Mouse (Mus musculus): ENCODE data around the gene Cinp.
"Not testable (repeated sequence)": the region's sequence is repeated elsewhere in the genome, so short reads cannot be mapped to it uniquely, and the experiment has no call there.

Gene Cinp

GRCm38 (mm10) chr12:110860293-110860692 is 28.7 kb downstream of the Cinp start:
- DNase-seq (ENCODE audit: low spot score) = no peak

GRCm38 (mm10) chr12:110858681-110859080 is 30.3 kb downstream of the Cinp start:
- not testable (repeated sequence) for DNase-seq (ENCODE audit: low spot score)

GRCm38 (mm10) chr12:110857196-110857595 is 31.7 kb downstream of the Cinp start:
- DNase-seq (ENCODE audit: low spot score) = no peak

GRCm38 (mm10) chr12:110854786-110855737 is 33.9 kb downstream of the Cinp start:
- no peak for DNase-seq (ENCODE audit: low spot score)

DNA sequence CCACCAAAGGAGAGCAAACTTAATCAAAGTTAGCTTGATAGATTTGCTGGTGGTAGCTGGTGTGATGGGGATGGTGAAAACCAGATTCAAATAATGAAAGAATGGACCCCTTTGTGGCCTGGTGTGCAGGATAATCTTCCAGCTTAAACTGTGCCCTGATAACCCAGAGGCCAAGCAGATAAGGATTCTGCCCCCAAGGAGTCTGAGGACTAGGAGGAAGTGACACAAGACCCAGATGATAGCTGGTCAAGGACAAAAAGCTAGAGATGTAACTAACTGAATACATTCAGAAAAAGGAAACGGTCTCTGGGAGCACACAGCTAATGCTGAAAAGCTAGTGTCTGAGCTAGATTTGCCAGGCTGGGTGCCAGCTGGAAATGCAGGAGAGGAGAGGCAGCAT is 37.0 kb downstream of the Cinp start:
- DNase-seq (ENCODE audit: low spot score) = no peak

GRCm38 (mm10) chr12:110851414-110851813 is 37.5 kb downstream of the Cinp start:
- no peak for DNase-seq (ENCODE audit: low spot score)

- no peak for DNase-seq (ENCODE audit: low spot score)
Observed at GRCm38 (mm10) chr12:110850929-110851256, 38.1 kb downstream of the Cinp start.

- peak; percentile 88 for DNase-seq (ENCODE audit: low spot score)
Observed at GRCm38 (mm10) chr12:110850010-110850928, 38.7 kb downstream of the Cinp start, which contains the start of gene Zfp839. Gene Zfp839 (plus strand): TSS chr12:110850253.

GRCm38 (mm10) chr12:110846191-110846765 is 42.7 kb downstream of the Cinp start:
- no peak for DNase-seq (ENCODE audit: low spot score)

DNA sequence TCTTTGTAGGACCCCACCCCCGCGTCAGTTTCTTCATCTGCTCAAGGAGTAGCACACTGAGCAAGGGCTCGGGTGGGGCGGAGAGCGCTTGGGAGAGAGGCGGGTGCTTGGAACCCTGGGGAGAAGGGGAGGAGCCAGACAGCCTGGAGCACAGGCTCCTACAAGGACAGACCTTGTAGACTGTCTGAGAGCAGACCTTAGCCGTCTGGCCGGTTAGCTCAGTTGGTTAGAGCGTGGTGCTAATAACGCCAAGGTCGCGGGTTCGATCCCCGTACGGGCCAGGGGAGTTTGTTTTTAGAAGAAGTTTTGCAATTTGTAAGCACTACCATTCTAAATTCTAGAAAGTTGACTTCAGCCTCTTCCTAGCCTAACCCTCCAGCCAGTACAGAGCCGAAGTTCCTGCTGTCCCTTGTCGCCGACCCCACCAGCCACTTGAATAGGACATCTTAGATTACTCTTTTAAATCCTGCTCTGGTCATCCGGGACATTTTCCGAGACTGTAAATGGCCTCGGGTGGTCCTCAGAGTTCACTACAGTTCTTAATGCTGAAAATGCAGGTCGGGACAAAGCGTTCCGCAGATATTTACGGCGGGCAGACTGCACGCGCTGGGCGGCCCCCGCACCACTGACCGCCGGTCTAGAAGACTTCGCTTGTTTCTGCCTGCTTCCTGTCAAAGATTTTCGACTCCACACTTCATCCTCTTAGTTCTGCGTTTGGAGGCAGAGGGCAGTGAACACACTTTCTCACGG is 43.6 kb downstream of the Cinp start:
- DNase-seq (ENCODE audit: low spot score) = peak; percentile 96

DNA sequence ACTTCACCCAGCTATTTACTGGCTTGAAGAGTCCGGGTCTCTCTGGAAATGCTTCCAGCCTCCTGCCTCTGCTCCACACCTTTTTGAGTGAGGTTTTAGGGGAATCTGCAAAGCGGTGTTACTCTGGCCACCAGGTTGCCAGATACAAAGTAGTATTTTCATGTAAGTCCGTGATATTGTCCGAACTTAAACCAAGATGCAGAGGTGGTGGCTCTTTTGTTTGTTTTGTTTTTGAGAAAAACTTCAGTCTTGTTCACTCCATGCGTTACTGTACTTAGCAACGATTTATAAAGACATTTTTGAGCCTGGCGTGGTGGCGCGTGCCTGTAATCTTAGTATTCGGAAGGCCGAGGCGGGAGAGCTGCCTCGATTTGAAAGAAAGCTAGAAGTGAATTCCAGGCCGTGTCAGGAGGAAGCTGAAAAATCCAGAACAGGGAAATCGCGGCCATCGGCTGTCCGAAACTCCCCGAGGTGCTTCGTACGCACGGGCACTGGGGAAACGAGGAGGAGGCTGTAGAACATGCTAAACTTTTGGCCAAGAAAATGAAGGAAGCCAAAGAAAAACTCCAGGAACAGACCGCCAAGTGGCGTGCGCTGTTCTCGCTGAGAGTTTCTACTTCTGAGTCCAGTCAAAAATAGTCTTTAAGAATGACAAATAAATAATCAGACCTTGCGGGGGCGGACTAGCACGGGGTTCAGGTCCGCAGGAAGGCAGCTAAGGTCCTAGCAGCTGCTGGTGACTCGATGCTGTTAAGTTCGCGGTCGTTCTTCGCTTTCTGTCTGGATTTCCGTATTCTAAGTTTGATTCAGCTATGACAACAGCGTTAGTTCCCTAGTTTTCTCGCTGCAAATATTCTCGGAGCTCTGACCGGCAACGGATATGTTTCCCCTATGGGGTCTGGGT is 44.5 kb downstream of the Cinp start:
- peak; percentile 57 for DNase-seq (ENCODE audit: low spot score)

DNA sequence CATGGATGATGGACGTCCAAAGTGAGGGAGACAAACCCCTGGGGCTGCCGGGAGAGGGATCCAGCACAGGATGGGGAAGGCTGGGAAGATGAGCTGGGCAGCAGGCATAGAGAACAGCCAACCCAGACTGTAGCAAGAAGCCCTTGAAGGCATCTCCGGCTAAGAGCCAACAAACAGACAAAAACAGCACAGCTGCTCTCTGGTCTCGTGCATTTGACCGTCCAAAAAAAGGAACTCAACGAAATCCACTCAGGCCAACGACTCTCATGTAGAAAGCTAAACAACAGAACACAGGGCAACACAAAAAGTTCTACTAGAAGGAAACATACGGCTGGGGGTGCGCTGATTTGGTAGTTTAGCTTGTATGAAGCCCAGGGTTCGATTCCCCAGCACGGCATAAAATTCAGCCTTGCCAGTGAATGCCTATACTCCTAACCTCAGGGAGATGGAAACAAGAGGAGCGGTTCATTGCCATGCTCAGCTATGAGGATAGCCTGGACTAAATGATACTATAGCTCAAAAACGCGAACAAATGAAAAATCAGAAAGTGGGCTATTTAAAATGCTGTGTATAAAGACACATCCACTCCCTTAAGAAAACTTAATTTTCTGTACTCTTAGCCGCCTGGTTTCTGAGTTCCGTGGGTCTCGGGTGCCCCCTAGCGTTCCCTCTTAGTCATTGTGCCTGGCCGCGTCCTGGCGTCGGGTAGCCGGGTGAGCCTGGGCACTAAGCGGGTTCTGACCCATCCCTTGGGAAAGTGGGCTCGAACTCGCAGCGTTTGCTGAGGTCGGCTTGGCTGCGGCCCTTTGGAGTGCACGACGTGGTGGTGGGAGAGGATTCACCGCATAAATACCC is 45.5 kb downstream of the Cinp start:
- peak; percentile 89 for DNase-seq (ENCODE audit: low spot score)

- DNase-seq (ENCODE audit: low spot score) = no peak
Observed at GRCm38 (mm10) chr12:110841731-110842493, 47.0 kb downstream of the Cinp start.

- DNase-seq (ENCODE audit: low spot score) = peak; percentile 99
Observed at GRCm38 (mm10) chr12:110840348-110841198, 48.4 kb downstream of the Cinp start, which contains the start of gene Mok. Gene Mok (minus strand): TSS chr12:110840939.

GRCm38 (mm10) chr12:110837850-110838249 is 51.1 kb downstream of the Cinp start:
- no peak for DNase-seq (ENCODE audit: low spot score)

- no peak for DNase-seq (ENCODE audit: low spot score)
Observed at GRCm38 (mm10) chr12:110837192-110837841, 51.6 kb downstream of the Cinp start.

GRCm38 (mm10) chr12:110836729-110837128 is 52.2 kb downstream of the Cinp start:
- peak; percentile 7 for DNase-seq (ENCODE audit: low spot score)
